Mouse (Mus musculus) kidney, adult 18-20 months (tissue): ENCODE measurements around the gene Mylpf.
"Not testable (repeated sequence)": the region's sequence is repeated elsewhere in the genome, so short reads cannot be mapped to it uniquely, and the experiment has no call there.

Source experiments
- DNase-seq: peaks from one replicate; pipeline ENCODE4 v3.0.0; 2021

Gene Mylpf

GRCm38 (mm10) chr7:127208553-127209438 lies at the start of gene Mylpf:
Mylpf (plus strand) TSS chr7:127208890.
- DNase-seq = peak; percentile 88

- no peak for DNase-seq
Observed at GRCm38 (mm10) chr7:127162546-127162945, 46.1 kb upstream of the Mylpf start.

GRCm38 (mm10) chr7:127164002-127164401 lies 44.7 kb upstream of the Mylpf start:
- DNase-seq = no peak

GRCm38 (mm10) chr7:127165607-127166493 lies 42.8 kb upstream of the Mylpf start:
- DNase-seq = no peak

GRCm38 (mm10) chr7:127166501-127166900 lies 42.2 kb upstream of the Mylpf start:
- DNase-seq = no peak

GRCm38 (mm10) chr7:127176937-127177336 lies 31.8 kb upstream of the Mylpf start:
- no peak for DNase-seq

- no peak for DNase-seq
Observed at GRCm38 (mm10) chr7:127180783-127181182, 27.9 kb upstream of the Mylpf start.

GRCm38 (mm10) chr7:127181724-127182123 lies 27.0 kb upstream of the Mylpf start:
- not testable (repeated sequence) for DNase-seq

- DNase-seq = no peak
Observed at GRCm38 (mm10) chr7:127183345-127183744, 25.3 kb upstream of the Mylpf start.

- DNase-seq = no peak
Observed at GRCm38 (mm10) chr7:127183828-127184227, 24.9 kb upstream of the Mylpf start.

- DNase-seq = no peak
Observed at GRCm38 (mm10) chr7:127184720-127185119, 24.0 kb upstream of the Mylpf start.

- no peak for DNase-seq
Observed at GRCm38 (mm10) chr7:127185601-127186000, 23.1 kb upstream of the Mylpf start.

- DNase-seq = no peak
Observed at GRCm38 (mm10) chr7:127187351-127187750, 21.3 kb upstream of the Mylpf start.

- DNase-seq = no peak
Observed at GRCm38 (mm10) chr7:127188305-127189276, 20.1 kb upstream of the Mylpf start.

- DNase-seq = no peak
Observed at GRCm38 (mm10) chr7:127190672-127191071, 18.0 kb upstream of the Mylpf start.

GRCm38 (mm10) chr7:127192989-127193388 lies 15.7 kb upstream of the Mylpf start:
- peak; percentile 65 for DNase-seq

- DNase-seq = no peak
Observed at GRCm38 (mm10) chr7:127194011-127194632, 14.6 kb upstream of the Mylpf start.

- no peak for DNase-seq
Observed at GRCm38 (mm10) chr7:127194633-127195029, 14.1 kb upstream of the Mylpf start.

- peak; percentile 94 for DNase-seq
Observed at GRCm38 (mm10) chr7:127195544-127196295, 13.0 kb upstream of the Mylpf start, which contains the start of gene Cd2bp2. Cd2bp2 (minus strand) TSS chr7:127196050.

- no peak for DNase-seq
Observed at GRCm38 (mm10) chr7:127196484-127196883, 12.2 kb upstream of the Mylpf start.

- DNase-seq = no peak
Observed at GRCm38 (mm10) chr7:127206606-127207005, 2.1 kb upstream of the Mylpf start.
